Comparison of ENCODE assay signal across 9 mouse cellular contexts in the genomic region with DNA sequence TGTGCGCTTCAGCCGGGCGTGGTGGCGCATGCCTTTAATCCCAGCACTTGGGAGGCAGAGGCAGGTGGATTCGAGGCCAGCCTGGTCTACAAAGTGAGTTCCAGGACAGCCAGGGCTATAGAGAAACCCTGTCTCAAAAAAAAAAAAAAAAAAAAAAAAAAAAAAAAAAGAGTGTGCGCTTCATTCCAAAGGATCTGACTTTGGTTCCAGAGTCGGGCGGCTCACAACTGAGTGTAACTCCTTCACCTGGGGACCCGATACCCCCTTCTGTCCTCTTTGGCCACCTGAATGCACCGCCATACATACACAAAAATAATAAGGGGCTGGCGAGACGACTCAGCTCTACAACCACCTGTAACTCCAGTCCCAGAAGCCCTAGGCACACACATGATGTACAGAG. TPM values are rescaled to one million over a fixed set of nuclear protein-coding genes. Genes with fewer than 3 reads are reported as not detected.
DNase-seq lines count a peak whose midpoint lies in the region; ATAC-seq and TF ChIP-seq lines count a peak whose summit lies in the region.
"Not testable (repeated sequence)": the region's sequence is repeated elsewhere in the genome, so short reads cannot be mapped to it uniquely, and the experiment has no call there.
"Had no signal": no experiment of that assay in that cellular context is flagged by ENCODE, and none has a peak within 500 bp of the region (broad histone marks: within the 10 kb centered on the region; RNA-seq: fewer than 3 reads in every experiment).

No protein-coding gene starts in this region.

- peak overlapping the region; percentile 70 for H3K9ac ChIP-seq in MEL (ENCODE audit: control insufficient read depth, low read depth, low read length, poor library complexity, severe bottlenecking)
- H3K9ac ChIP-seq in embryonic facial prominence, embryonic 15.5 days, result peak overlapping the region; percentile 83
- H3K9ac ChIP-seq in hindbrain, embryonic 15.5 days, result peak overlapping the region; percentile 85
- peak overlapping the region; percentile 73 for H3K9ac ChIP-seq in liver, postnatal 0 days (replicated peaks)
- H3K9ac ChIP-seq in midbrain, embryonic 16.5 days (ENCODE audit: low read depth, low read length), result peak overlapping the region; percentile 90
- H3K9ac ChIP-seq in stomach, embryonic 16.5 days (ENCODE audit: low read length), result peak overlapping the region; percentile 80

- not testable (repeated sequence) for H3K27ac ChIP-seq in MEL (ENCODE audit: control insufficient read depth, low read depth, low read length); embryonic facial prominence, embryonic 15.5 days (replicated peaks); heart, embryonic 10.5 days; hindbrain, embryonic 15.5 days (replicated peaks); left cerebral cortex, adult 2 months; liver, postnatal 0 days (ENCODE audit: low read depth); midbrain, embryonic 16.5 days (ENCODE audit: low read length)
- peak overlapping the region; percentile 50; the same call in 1 of the 2 replicates for H3K27ac ChIP-seq in stomach, embryonic 16.5 days (ENCODE audit: low read length)

- H3K36me3 ChIP-seq in MEL (ENCODE audit: control insufficient read depth in 1 of 2, insufficient read depth in 2 of 2, low read length in 2 of 2), result peaks cover 2 to 17% of the 10 kb centered on the region in 2 experiments; a peak in 2 of 4 replicates
- not testable (repeated sequence) for H3K36me3 ChIP-seq in embryonic facial prominence, embryonic 15.5 days; heart, embryonic 10.5 days; hindbrain, embryonic 15.5 days; liver, postnatal 0 days (replicated peaks; ENCODE audit: insufficient read depth, low read length); midbrain, embryonic 16.5 days (ENCODE audit: control insufficient read depth, insufficient read depth, low read length); stomach, embryonic 16.5 days (ENCODE audit: control insufficient read depth, insufficient read depth, low read length)

- H3K4me2 ChIP-seq in embryonic facial prominence, embryonic 15.5 days (replicated peaks), result peak overlapping the region; percentile 71
- peak overlapping the region; percentile 84 for H3K4me2 ChIP-seq in hindbrain, embryonic 15.5 days
- peak overlapping the region; percentile 94 for H3K4me2 ChIP-seq in liver, postnatal 0 days (ENCODE audit: low read depth, low read length)
- peak overlapping the region; percentile 65 for H3K4me2 ChIP-seq in midbrain, embryonic 16.5 days (ENCODE audit: low read length)
- H3K4me2 ChIP-seq in stomach, embryonic 16.5 days (ENCODE audit: low read depth, low read length), result peak overlapping the region; percentile 95

- peak overlapping the region; percentile 72 to 73 for H3K4me3 ChIP-seq in MEL (ENCODE audit: control insufficient read depth in 1 of 2, insufficient read depth in 1 of 2, low read depth in 2 of 2, low read length in 2 of 2)
- H3K4me3 ChIP-seq in embryonic facial prominence, embryonic 15.5 days (replicated peaks), result peak overlapping the region; percentile 90
- H3K4me3 ChIP-seq in heart, embryonic 10.5 days, result peak overlapping the region; percentile 91
- peak overlapping the region; percentile 92 for H3K4me3 ChIP-seq in hindbrain, embryonic 15.5 days
- H3K4me3 ChIP-seq in left cerebral cortex, adult 2 months, result peak overlapping the region; percentile 89
- peak overlapping the region; percentile 75 for H3K4me3 ChIP-seq in liver, postnatal 0 days (ENCODE audit: low read depth, low read length)
- H3K4me3 ChIP-seq in midbrain, embryonic 16.5 days (ENCODE audit: low read depth, low read length), result peak overlapping the region; percentile 70
- H3K4me3 ChIP-seq in stomach, embryonic 16.5 days (replicated peaks; ENCODE audit: low read length), result peak overlapping the region; percentile 73

- 47% methylated on average over 11 of the region's 12 CpGs for WGBS in embryonic facial prominence, embryonic 15.5 days
- 53% methylated on average over 12 of the region's 12 CpGs for WGBS in heart, embryonic 10.5 days
- WGBS in hindbrain, embryonic 15.5 days, result 58% methylated on average over 12 of the region's 12 CpGs
- 44% methylated on average over 11 of the region's 12 CpGs for WGBS in liver, postnatal 0 days (ENCODE audit: insufficient replicate concordance)
- 65% methylated on average over 12 of the region's 12 CpGs for WGBS in midbrain, embryonic 16.5 days
- WGBS in stomach, embryonic 16.5 days, result 52% methylated on average over 12 of the region's 12 CpGs

- H3K27me3 ChIP-seq in MEL (ENCODE audit: control insufficient read depth in 1 of 2, insufficient read depth in 2 of 2, low read length in 2 of 2); embryonic facial prominence, embryonic 15.5 days; heart, embryonic 10.5 days (ENCODE audit: insufficient read depth, poor library complexity, severe bottlenecking); hindbrain, embryonic 15.5 days; liver, postnatal 0 days (ENCODE audit: insufficient read depth, low read length); midbrain, embryonic 16.5 days (ENCODE audit: control insufficient read depth, insufficient read depth, low read depth, low read length); stomach, embryonic 16.5 days (ENCODE audit: control insufficient read depth, insufficient read depth, low read length): not testable (repeated sequence)

- not testable (repeated sequence) for TF ChIP-seq POLR2A in MEL (IDR thresholded peaks at IDR 0.05; ENCODE audit: control insufficient read depth in 1 of 2, insufficient read depth in 1 of 2, low read depth in 1 of 2, low read length in 2 of 2, poor library complexity in 1 of 2)

- TF ChIP-seq EP300 in MEL (IDR thresholded peaks at IDR 0.05; ENCODE audit: low read depth in 1 of 2, low read length in 2 of 2); liver, postnatal 0 days (IDR thresholded peaks at IDR 0.05; ENCODE audit: low read depth): not testable (repeated sequence)

- intact Hi-C loops in left cerebral cortex, adult 2 months (cut with DNase I), result not testable (repeated sequence)

- TF ChIP-seq CTCF in MEL (IDR thresholded peaks at IDR 0.05 in 2 of 3, conservative IDR thresholded peaks at IDR 0.05 in 1 of 3; ENCODE audit: control insufficient read depth in 1 of 3, insufficient read depth in 1 of 3, low read depth in 2 of 3, low read length in 3 of 3, poor library complexity in 1 of 3, severe bottlenecking in 1 of 3); left cerebral cortex, adult 2 months (IDR thresholded peaks at IDR 0.05); liver, postnatal 0 days (IDR thresholded peaks at IDR 0.05; ENCODE audit: low read depth): not testable (repeated sequence)

- H3K4me1 ChIP-seq in MEL (ENCODE audit: control insufficient read depth in 1 of 2, insufficient read depth in 2 of 2, low read length in 2 of 2), result peaks cover 0 to 14% of the 10 kb centered on the region in 2 experiments; a peak in 3 of 4 replicates
- H3K4me1 ChIP-seq in embryonic facial prominence, embryonic 15.5 days, result peaks cover 20% of the 10 kb centered on the region
- peaks cover 16% of the 10 kb centered on the region for H3K4me1 ChIP-seq in heart, embryonic 10.5 days
- H3K4me1 ChIP-seq in hindbrain, embryonic 15.5 days (replicated peaks), result peaks cover 26% of the 10 kb centered on the region
- not testable (repeated sequence) for H3K4me1 ChIP-seq in liver, postnatal 0 days (ENCODE audit: insufficient read depth); stomach, embryonic 16.5 days (ENCODE audit: control insufficient read depth, insufficient read depth, low read length)
- H3K4me1 ChIP-seq in midbrain, embryonic 16.5 days (ENCODE audit: control insufficient read depth, insufficient read depth, low read length), result peaks cover 23% of the 10 kb centered on the region

- not testable (repeated sequence) for DNase-seq in MEL (ENCODE audit: low read depth, low spot score); heart, embryonic 10.5 days (ENCODE audit: low spot score); left cerebral cortex, adult 2 months (ENCODE audit: extremely low spot score in 1 of 2, low spot score in 2 of 2); liver, postnatal 0 days

- peaks cover 53% of the 10 kb centered on the region for H3K79me2 ChIP-seq in MEL (ENCODE audit: control insufficient read depth, insufficient read depth, low read length, poor library complexity)

- not testable (repeated sequence) for H3K9me3 ChIP-seq in MEL (replicated peaks; ENCODE audit: insufficient read depth, low read length); embryonic facial prominence, embryonic 15.5 days (replicated peaks); heart, embryonic 10.5 days; hindbrain, embryonic 15.5 days; liver, postnatal 0 days (ENCODE audit: low read length); midbrain, embryonic 16.5 days (replicated peaks; ENCODE audit: control insufficient read depth, low read length, poor library complexity, severe bottlenecking); stomach, embryonic 16.5 days (replicated peaks; ENCODE audit: control insufficient read depth, low read length)

- not testable (repeated sequence) for ATAC-seq in embryonic facial prominence, embryonic 15.5 days (ENCODE audit: insufficient number of reproducible peaks, low FRiP score, low TSS enrichment, low read depth); hindbrain, embryonic 15.5 days (ENCODE audit: low FRiP score, low read depth); liver, postnatal 0 days; midbrain, embryonic 16.5 days; stomach, embryonic 16.5 days (ENCODE audit: insufficient read depth, low FRiP score)

- not testable (repeated sequence) for TF ChIP-seq RAD21 in MEL (IDR thresholded peaks at IDR 0.05; ENCODE audit: low read depth, low read length)

RNA-seq across cellular contexts. Expression of a gene that starts 0.9 kb away (rescaled TPM):
- total RNA-seq in MEL (2012; rRNA removed), result 168 and 185 TPM in 2 replicates
- 100 to 1,000 TPM in 1 of 2 experiments, not detected in 1; 214 TPM for polyA plus RNA-seq in MEL (2012; ENCODE audit: insufficient read depth in 1 of 2, insufficient read length in 2 of 2, low read depth in 1 of 2, low replicate concordance in 2 of 2, missing spikeins in 1 of 2)
- 217 and 219 TPM in 2 replicates for polyA plus RNA-seq in embryonic facial prominence, embryonic 15.5 days (2015; fragmentation: Nextera tagmentation; extraction: Ambion mirVana)
- 155 and 217 TPM in 2 replicates for polyA plus RNA-seq in heart, embryonic 10.5 days (2016; fragmentation: Nextera tagmentation; extraction: Ambion mirVana)
- 201 TPM in 2 replicates for polyA plus RNA-seq in hindbrain, embryonic 15.5 days (2015; fragmentation: Nextera tagmentation; extraction: Ambion mirVana)
- total RNA-seq in left cerebral cortex, adult 2 months (2021), result 10 to 100 TPM; 75.4 to 83.1 TPM
- polyA plus RNA-seq in liver, postnatal 0 days (2015; fragmentation: Nextera tagmentation; extraction: Ambion mirVana), result 48.9 and 51.3 TPM in 2 replicates
- 222 and 233 TPM in 2 replicates for polyA plus RNA-seq in midbrain, embryonic 16.5 days (2015; fragmentation: Nextera tagmentation; extraction: Ambion mirVana)
- 179 and 197 TPM in 2 replicates for polyA plus RNA-seq in stomach, embryonic 16.5 days (2015; fragmentation: Nextera tagmentation; extraction: Ambion mirVana)

RNA-seq across cellular contexts. Expression of a gene that starts 23.3 kb away (rescaled TPM):
- 2.8 and 2.9 TPM in 2 replicates for total RNA-seq in MEL (2012; rRNA removed)
- 1 to 10 TPM in 1 of 2 experiments, not detected in 1; 4.6 TPM for polyA plus RNA-seq in MEL (2012; ENCODE audit: insufficient read depth in 1 of 2, insufficient read length in 2 of 2, low read depth in 1 of 2, low replicate concordance in 2 of 2, missing spikeins in 1 of 2)
- polyA plus RNA-seq in embryonic facial prominence, embryonic 15.5 days (2015; fragmentation: Nextera tagmentation; extraction: Ambion mirVana), result 7.3 and 9.3 TPM in 2 replicates
- 5.1 and 7.4 TPM in 2 replicates for polyA plus RNA-seq in heart, embryonic 10.5 days (2016; fragmentation: Nextera tagmentation; extraction: Ambion mirVana)
- 4.3 and 4.9 TPM in 2 replicates for polyA plus RNA-seq in hindbrain, embryonic 15.5 days (2015; fragmentation: Nextera tagmentation; extraction: Ambion mirVana)
- total RNA-seq in left cerebral cortex, adult 2 months (2021), result 1 to 10 TPM; 3.0 to 3.4 TPM
- polyA plus RNA-seq in liver, postnatal 0 days (2015; fragmentation: Nextera tagmentation; extraction: Ambion mirVana), result 4.9 TPM in 2 replicates
- polyA plus RNA-seq in midbrain, embryonic 16.5 days (2015; fragmentation: Nextera tagmentation; extraction: Ambion mirVana), result 3.8 TPM in 2 replicates
- polyA plus RNA-seq in stomach, embryonic 16.5 days (2015; fragmentation: Nextera tagmentation; extraction: Ambion mirVana), result 9.5 and 10.6 TPM in 2 replicates

RNA-seq across cellular contexts. Expression of a gene that starts 57.0 kb away (rescaled TPM):
- not detected in 2 replicates for total RNA-seq in MEL (2012; rRNA removed)
- not detected for polyA plus RNA-seq in MEL (2012; ENCODE audit: insufficient read depth in 1 of 2, insufficient read length in 2 of 2, low read depth in 1 of 2, low replicate concordance in 2 of 2, missing spikeins in 1 of 2)
- polyA plus RNA-seq in embryonic facial prominence, embryonic 15.5 days (2015; fragmentation: Nextera tagmentation; extraction: Ambion mirVana), result 5.1 and 5.8 TPM in 2 replicates
- polyA plus RNA-seq in heart, embryonic 10.5 days (2016; fragmentation: Nextera tagmentation; extraction: Ambion mirVana), result 0.91 and 2.9 TPM in 2 replicates
- 3.2 and 4.9 TPM in 2 replicates for polyA plus RNA-seq in hindbrain, embryonic 15.5 days (2015; fragmentation: Nextera tagmentation; extraction: Ambion mirVana)
- total RNA-seq in left cerebral cortex, adult 2 months (2021), result under 1 TPM; 0.29 to 0.51 TPM
- polyA plus RNA-seq in liver, postnatal 0 days (2015; fragmentation: Nextera tagmentation; extraction: Ambion mirVana), result not detected in 2 replicates
- 2.7 and 4.1 TPM in 2 replicates for polyA plus RNA-seq in midbrain, embryonic 16.5 days (2015; fragmentation: Nextera tagmentation; extraction: Ambion mirVana)
- polyA plus RNA-seq in stomach, embryonic 16.5 days (2015; fragmentation: Nextera tagmentation; extraction: Ambion mirVana), result 1.3 and 1.6 TPM in 2 replicates
- total RNA-seq: hematopoietic stem cell, adult 5-6 weeks had no signal
